Mouse (Mus musculus) T-helper 1 cell (primary cell): ENCODE results near the gene Gphn.
"Not testable (repeated sequence)": the region's sequence is repeated elsewhere in the genome, so short reads cannot be mapped to it uniquely, and the experiment has no call there.

Experiments used
- in situ Hi-C: fragments of 300-600 bp; cut with MboI, MseI; formaldehyde crosslinking; loops from one replicate; pipeline ENCODE4 v1.15.1; 2025; ENCODE audit warnings: high pct_unique_total_duplicates

Gene Gphn

DNA sequence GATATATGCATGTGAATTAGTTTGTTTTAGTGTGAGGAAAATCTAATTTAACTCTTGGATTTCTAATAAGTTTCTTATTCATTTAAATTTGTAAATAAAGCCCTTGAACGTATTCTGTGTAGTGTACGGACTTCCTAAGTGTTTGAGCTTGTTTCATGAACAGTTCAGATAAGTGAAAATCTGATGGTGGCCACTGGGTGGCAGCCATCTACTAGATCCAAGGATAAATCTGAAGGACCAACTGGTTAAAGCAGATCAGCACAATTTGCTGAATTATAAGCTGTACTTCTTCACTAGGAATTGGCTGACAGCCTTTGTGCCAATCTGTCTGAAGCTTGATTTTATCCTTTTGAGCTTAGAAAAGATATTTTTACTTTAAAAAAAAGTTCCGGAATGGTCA, 105.9 kb downstream of the Gphn start:
- in situ Hi-C loops = no loop called here

DNA sequence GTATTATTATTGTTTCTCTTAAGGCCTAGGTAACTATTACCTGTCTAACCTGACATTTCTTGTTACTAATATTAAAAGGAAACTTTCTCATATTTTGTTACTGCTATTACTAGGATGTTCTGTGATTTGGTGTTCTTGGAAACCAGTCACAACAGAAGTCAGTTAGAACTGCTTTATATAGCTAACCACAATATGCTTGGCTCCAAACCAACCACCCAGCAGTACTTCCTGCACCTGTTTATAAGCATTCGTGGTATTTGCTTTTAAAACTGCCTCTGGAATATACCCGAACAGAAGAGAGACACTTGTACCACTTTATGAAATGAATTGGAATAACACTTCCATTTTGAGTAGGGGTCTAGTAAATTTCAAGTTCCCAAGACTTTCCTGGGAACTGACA, 130.3 kb downstream of the Gphn start:
- in situ Hi-C loops = no loop called here

DNA sequence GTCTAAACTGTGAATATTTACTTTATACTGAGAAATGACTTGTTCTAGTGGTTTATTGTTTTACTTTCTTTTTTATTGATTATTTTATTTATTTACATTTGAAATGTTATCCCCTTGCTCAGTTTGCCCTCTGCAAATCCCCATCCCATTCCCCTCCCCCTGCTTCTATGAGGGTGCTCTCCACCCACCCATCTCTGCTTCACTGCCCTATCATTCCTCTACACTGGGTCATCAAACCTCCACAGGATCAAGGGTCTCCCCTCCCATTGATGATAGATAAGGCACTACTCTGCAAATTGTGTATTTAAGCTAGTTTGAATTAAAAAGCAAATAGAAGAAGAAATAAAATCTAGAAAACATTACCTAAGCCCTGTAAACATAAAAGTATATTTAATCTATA, 163.1 kb downstream of the Gphn start:
- in situ Hi-C loops = no loop called here

DNA sequence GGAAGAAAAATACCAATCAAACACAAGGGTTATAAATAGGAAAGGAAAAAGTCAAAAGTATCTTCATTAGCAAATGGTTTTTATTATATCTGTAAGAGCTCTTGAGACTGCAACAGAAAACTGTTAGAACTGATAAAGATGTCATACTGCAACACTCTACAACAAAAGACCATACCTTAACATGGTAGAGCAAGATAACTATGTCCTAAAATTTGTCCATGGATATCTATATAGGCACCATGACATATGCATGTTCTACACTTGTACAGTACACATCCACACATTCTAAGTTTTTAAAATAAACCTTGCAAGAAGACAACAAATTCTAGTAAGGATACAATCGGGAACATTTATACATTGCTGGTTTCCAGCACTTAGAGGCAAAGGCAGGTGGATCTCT, 169.1 kb downstream of the Gphn start:
- in situ Hi-C loops = no loop called here

DNA sequence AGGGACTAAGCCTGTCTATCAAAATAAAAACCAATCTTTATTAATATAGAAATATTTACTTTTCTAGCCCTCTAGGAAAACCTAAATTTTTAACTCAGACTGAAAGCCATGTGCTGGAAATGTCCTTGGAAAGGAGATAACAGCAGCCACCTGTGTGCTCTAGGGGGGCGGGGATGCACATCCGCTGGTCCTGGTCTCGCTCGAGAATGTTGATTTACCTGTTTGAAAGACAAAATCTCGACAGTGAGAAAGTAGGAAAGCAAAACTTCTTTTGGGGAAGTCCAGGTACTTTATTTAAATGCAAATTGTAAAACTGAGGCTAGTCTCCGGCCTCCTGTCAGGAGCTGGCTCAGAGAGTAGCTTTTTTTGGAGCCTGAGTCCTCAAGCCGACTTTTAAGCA, 181.3 kb downstream of the Gphn start:
- in situ Hi-C loops = not testable (repeated sequence)

DNA sequence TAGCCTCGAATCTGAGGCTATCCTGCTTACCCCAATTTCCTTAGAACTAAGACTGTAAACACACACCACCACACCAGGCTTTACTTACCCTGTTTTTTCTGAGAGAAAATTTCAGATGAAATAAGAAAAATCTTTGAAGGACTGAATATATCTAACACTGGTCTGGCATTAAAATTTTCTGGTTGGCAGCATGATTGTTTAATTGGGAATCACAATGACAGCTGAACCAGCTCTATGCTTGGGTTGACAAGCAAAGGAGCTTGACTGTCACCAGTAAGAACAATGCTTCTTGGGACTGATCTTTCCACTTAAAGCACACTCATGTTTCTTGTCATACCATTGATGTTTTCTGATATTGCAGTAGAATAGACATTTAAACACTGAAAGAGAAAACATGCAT, 296.0 kb downstream of the Gphn start:
- in situ Hi-C loops = no loop called here

DNA sequence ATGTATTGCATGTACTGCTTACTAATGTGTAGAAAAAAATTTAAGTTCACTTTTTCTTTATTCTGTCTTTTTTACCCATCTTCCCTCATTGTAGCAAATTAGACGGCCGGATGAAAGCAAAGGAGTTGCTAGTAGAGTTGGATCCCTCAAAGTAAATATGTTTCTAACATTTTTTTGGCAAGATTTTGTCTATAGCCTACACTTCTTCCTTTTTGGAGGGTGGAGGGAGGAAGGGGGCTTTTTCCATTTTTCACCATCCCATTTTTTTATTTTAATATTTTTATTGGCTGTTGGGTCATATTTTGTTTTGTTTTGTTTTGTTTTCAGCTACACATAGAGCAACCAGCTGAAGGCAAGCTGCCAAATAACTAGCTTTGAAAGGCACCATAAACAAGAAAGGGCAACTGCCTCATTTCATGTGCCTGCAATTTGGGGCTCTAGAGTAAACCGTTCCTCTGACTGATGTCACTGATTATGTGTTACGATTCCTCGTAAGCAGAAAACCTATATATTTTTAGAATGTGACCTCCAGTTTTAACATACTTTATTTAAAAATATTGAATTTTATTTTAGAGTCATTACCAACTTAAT, 296.7 kb downstream of the Gphn start:
- in situ Hi-C loops = no loop called here

DNA sequence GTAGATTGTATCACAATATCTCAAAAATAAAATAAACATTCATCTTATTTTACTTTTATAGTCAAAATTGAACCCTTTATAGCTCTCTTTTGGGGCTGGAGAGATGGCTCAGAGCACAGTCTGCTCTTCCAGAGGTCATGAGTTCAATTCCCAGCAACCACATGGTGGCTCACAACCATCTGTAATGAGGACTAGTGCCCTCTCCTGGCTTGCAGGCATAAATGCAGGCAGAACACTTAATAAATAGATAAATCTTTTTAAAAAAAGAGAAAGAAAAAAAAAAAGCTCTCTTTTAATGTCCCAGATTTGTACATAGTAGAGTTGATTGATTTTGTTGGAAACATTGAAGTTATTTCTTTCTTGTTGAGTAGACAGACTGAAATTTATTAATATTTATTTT, 311.4 kb downstream of the Gphn start:
- in situ Hi-C loops = not testable (repeated sequence)

DNA sequence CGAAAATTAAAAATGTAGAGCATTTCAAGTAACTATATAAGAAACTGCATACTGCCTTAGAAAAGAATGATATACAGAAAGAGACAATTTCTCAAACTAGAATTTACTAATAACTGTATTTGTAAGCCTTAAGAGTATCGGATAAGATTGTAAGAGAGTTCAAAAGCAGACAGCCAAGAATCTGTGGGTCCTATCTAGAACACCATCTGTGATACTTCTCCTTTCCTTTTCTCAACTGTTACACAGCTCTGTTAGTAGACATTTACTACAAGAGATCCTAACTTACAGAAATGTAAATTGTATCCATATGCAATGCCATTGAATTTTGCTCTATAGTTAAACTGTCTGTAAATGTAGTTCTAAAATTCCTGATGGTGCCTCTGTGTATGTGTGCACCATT, 324.7 kb downstream of the Gphn start:
- in situ Hi-C loops = no loop called here

DNA sequence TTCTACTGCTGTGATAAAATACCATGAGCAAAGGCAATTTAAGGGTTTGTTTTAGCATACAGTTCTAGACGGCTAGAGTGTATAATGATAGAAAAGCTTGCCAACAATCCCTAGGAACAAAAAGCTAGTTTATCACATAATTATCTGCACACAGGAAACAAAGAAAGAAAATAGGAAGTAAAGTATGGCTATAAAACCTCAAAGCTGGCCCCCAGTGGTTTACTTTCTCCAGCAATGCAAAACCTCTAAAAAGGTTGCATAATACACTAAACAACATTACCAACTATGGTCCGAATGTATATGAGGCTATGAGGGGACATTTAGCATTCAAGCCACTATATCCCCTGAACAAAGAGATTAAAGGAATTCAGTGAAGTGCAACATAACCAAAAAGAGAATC, 405.6 kb downstream of the Gphn start:
- in situ Hi-C loops = no loop called here

DNA sequence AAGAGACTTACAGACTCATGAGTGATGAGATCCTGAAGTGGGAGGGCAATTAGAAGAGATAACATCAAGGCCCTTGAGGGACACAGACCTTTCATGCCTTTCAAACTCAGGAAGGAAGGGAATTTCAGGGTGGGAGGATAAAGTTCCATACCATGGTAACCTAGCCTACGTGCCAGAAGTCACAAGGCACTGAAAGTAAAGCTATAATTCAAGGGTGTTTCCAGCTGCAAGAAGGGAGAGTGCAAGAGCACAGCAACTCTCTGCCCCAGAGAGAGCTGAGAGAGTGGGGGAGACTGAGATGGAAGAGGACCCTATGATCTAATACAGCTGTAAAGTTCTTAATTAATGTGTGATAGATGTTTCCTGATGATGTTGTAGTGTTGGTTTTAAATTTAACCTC, 413.3 kb downstream of the Gphn start:
- in situ Hi-C loops = no loop called here

DNA sequence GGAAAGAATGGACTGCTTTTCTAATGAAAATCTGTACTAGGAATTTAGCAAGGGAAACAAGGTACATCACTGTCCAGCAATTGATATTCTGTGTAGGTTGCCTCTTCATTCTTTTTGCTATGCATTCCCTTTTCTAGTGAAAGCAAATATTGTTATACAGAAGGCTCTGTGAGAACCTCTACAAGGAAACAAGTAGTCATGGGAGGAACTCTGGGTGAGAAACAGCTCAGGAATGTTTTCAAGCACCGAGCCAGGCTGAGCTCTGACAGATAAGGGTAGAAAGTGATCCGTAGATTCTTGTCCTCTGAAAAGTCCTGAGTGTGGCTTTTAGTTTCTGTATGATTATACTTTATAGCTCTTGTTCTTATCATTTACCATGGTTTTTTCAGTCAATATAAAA, 413.9 kb downstream of the Gphn start:
- in situ Hi-C loops = no loop called here

DNA sequence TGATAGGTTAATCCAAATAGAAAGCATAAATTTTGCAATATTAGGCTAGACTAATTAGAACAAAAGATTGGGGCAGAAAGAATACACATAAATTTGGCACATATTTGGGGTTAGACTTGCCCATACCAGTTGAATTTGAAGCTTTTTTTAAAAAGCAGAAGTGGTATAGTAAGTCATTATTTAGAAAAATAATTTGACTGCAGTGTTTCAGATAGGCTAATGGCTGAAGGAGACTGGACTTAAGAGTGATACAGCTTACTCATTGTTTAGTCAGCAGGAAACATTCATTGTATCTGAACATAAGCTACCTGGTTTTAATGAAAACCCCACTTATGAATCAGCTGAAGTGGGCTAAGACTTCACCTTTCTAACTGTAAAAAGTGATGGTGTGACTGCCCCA, 415.0 kb downstream of the Gphn start:
- in situ Hi-C loops = no loop called here

DNA sequence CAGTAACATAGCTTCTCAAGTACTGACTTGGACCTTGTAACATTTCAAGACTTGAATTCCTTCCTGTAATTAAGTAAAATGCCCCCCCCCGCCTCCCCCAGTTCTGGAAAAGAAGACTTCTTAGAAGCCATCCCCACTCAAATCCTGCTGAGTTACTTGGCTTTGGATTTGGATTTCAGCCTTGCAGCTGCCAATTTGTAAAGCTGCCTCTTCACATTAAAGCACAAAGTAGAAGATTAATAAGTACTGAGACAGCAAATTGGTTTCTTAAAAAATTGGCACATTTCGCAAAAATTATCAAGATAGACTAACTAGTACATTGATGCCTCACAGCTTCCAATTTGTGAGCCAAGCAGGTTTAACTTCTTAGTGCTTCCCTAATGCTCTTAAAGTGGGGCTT, 417.5 kb downstream of the Gphn start:
- in situ Hi-C loops = no loop called here

DNA sequence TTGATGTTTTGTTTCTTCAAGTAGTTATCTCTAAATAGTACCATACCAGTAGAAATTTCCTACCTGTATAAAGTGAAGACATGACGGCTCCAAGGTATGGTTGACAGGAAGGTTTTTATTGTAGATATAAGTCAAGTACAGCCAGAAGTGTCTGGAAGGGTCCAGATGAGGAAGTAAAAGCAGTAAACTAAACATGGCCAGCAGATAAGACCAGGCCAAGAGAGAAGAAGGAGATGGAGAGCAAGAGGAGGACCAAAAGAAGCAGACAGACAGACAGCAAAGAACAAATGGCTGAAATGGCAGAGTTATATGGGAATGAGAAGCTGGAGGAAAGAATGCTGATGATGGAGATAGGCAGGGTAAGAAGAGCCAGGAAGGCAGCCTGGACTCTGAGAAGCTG, 419.1 kb downstream of the Gphn start:
- in situ Hi-C loops = no loop called here

DNA sequence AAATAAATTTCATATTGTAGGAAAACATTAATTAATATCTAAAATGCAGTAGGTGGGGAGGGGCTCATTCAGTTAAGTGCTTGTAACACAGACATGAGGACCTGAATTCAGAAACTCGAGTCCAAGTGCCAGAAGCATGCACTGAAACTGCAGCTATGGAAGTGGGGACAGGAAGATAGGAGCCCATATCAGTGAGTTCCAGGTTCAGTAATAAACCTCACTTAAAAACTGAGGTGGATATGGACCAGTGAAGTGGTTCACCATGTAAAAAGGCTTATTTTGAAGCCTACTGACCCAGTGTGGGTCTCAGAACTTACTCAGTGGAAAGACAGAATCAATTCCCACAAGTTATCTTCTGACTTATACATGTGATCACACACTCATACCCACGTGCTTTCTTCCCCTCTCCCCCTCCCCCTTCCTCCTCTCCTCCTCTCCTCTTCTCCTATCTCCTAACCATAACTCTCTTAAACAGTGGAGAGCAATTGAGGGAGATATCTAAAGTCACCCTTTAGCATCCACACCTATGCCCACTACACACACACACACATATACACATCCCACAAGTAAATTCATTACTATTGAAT, 433.6 kb downstream of the Gphn start:
- in situ Hi-C loops = no loop called here

DNA sequence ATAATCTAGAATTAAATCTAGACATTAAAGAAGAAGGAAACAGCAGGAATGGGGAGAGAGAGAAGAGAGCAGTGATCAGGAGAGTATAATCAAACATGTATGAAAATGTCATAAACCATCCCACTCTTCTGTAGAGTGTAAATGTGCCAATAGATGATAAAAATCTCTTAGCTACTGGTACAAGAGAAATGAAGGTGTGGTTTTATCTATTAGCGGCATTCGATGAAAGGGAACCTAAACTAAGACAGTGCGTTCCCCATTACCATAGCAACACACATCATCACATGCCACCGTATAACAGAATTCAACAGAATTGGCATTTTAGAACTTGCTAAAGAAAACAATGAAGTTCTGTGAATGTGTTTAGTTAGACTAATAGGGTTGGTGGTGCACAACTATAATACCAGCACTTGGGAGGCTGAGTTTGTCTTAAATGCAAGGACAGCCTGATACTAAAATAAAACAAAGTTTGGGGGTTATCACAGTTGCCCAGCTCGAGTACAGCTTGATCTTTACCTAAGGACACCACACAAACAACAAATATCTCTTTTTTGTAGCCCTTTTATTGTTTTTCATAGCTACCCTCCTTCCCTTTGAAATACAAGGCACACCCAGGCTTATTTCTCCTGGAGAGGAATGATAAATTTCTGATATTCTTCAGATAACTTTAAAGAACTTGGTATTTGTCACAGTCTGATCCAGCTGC, 452.1 kb downstream of the Gphn start:
- in situ Hi-C loops = no loop called here

DNA sequence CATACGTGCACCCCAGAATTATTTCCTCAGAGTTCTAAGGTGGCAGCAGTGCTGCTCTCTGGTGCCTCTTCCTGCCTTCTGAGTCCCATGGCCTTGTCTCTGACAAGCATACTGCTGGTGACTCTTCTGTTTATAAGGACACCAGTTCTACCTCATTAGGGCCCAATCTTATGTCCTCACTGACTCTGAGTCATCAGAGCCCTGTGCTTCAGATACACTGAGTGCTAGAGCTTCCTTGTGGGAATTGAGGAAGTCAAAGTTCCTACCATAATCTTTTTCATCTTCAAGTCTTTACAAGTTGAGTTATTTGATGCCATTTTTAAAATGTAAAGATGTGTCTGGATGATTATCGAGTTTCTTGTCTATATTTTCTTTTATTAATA, 452.6 kb downstream of the Gphn start:
- in situ Hi-C loops = no loop called here

DNA sequence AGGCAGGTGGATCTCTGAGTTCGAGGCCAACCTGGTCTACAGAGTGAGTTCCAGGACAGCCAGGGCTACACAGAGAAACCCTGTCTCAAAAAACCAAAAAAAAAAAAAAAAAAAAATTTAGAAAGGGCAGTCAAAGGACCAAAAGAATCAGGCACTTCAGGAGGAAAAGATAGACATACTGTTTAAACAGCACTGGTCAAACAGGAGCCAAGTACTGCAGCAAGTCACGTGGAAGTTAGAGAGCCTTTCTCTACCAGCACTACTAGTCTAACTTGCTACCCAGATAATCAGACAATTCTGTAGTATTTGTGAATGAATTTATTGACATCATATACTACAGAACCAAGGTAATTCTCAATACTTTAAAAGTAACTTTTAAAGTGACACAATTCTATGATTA, 454.9 kb downstream of the Gphn start:
- in situ Hi-C loops = no loop called here

DNA sequence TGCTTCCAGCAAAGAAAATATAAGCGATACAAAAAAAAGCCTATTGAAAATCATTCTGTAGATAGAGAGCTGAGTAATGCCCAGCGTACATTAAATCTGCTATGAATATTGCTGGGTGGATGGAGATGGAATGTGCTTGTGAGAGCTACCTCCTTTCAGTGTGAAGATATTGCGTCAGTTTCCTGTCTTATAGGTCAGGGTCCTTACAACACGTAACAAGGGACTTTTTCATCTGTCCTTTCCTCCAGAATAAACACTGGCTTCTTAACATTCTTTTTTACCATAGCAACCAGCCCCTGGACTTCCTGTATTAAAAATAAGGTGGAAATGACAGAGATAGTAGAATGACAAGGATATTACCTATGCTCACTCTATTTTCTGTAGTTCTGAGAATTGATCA, 456.1 kb downstream of the Gphn start:
- in situ Hi-C loops = no loop called here

DNA sequence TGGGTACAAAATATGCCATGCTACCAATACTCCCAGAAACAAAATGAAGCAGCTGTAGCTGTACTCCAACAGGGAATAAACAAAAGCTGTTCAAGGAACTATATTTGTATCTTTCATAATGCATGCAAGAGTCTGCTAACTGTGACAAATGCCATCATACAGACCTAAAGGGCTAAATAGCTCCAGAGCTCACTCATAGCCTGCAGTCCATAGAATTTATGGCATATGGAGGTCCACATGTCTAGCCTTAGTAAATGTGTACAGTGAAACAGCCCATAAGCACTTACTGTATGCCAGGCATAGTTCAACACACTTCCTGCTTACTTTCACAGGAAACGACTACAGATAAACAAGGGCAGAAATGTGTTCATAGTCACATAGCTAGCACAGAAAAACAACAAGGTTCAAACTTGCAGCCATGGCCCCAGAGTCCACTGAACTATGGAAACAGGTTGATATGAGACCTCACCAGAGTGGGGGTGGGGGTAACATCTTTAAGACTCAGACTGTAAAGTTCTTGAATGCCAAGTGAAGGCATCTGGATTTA, 459.6 kb downstream of the Gphn start:
- in situ Hi-C loops = no loop called here

DNA sequence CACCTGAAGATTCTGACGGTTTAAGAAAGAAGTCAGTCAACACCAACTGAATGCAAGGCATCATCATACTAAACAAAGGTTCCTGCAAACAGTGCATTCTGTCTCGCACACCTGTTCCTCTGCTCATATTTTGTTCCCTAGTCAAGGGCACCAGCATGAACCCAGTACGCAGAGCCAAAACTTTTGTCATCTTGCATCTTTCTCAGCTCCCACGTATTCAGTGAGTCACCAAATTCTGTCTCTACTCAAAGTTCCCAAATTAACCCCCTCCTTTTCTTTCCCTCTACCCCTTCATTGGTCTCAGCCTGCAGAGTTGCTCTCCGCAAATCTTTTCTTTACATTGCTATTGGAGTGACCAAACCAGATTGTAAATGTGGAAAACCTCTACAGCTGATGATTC, 462.7 kb downstream of the Gphn start:
- in situ Hi-C loops = no loop called here

DNA sequence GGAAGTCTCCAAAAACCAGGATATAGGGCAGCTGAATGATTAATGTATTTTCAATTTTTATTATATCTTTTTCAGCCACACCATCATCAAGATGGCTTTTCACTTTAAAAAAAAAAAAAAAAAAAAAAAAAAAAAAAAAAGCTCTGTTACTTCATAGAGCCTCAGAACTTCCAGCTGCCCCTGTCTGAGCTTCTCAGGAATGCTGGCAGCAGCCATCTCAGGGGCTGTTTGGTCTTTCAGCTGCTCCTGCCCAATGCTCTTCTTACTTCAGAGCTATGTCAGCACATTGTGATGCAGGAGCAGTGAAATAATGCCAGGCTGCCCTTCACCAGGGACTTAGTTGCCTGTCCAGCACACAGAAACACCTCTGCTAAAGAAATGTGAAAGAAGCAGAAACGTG, 465.1 kb downstream of the Gphn start, which contains the start of gene Fam71d:
Fam71d (plus strand) TSS at position 211 of the 400 bp plus-strand sequence.
- in situ Hi-C loops = no loop called here
